Mouse (Mus musculus) ZHBTc4 (cell line): ENCODE data around the gene Ctnnd2.

Source experiments
- DNase-seq: peaks from one replicate; pipeline ENCODE4 v3.0.0-alpha.2; 2011; ENCODE audit warnings: low read depth, low spot score

The Ctnnd2 gene

GRCm38 (mm10) chr15:30513122-30513521, 340.7 kb downstream of the Ctnnd2 start:
- DNase-seq: peak; percentile 52

- DNase-seq: no peak
These were observed 343.0 kb downstream of the Ctnnd2 start for GRCm38 (mm10) chr15:30515425-30515824.

GRCm38 (mm10) chr15:30541459-30541858, 369.1 kb downstream of the Ctnnd2 start:
- DNase-seq: no peak

GRCm38 (mm10) chr15:30548263-30548662, 375.9 kb downstream of the Ctnnd2 start:
- no peak for DNase-seq

GRCm38 (mm10) chr15:30550956-30551355, 378.6 kb downstream of the Ctnnd2 start:
- no peak for DNase-seq

GRCm38 (mm10) chr15:30553910-30554406, 381.6 kb downstream of the Ctnnd2 start:
- peak; percentile 24 for DNase-seq

- no peak for DNase-seq
These were observed 383.4 kb downstream of the Ctnnd2 start for GRCm38 (mm10) chr15:30555787-30556186.

GRCm38 (mm10) chr15:30562375-30562774, 390.0 kb downstream of the Ctnnd2 start:
- peak; percentile 18 for DNase-seq

- no peak for DNase-seq
These were observed 392.2 kb downstream of the Ctnnd2 start for GRCm38 (mm10) chr15:30564594-30564993.

- no peak for DNase-seq
These were observed 397.9 kb downstream of the Ctnnd2 start for GRCm38 (mm10) chr15:30570254-30570800.

GRCm38 (mm10) chr15:30587446-30587845, 415.1 kb downstream of the Ctnnd2 start:
- no peak for DNase-seq

GRCm38 (mm10) chr15:30590865-30591264, 418.5 kb downstream of the Ctnnd2 start:
- DNase-seq: no peak

GRCm38 (mm10) chr15:30595507-30595906, 423.1 kb downstream of the Ctnnd2 start:
- no peak for DNase-seq

GRCm38 (mm10) chr15:30610613-30611012, 438.2 kb downstream of the Ctnnd2 start:
- no peak for DNase-seq

- DNase-seq: no peak
These were observed 443.1 kb downstream of the Ctnnd2 start for GRCm38 (mm10) chr15:30615451-30615850.

GRCm38 (mm10) chr15:30616861-30617260, 444.5 kb downstream of the Ctnnd2 start:
- DNase-seq: no peak

- DNase-seq: no peak
These were observed 445.5 kb downstream of the Ctnnd2 start for GRCm38 (mm10) chr15:30617932-30618331.

- no peak for DNase-seq
These were observed 456.1 kb downstream of the Ctnnd2 start for GRCm38 (mm10) chr15:30628524-30628923.

- no peak for DNase-seq
These were observed 459.8 kb downstream of the Ctnnd2 start for GRCm38 (mm10) chr15:30632113-30632735.

- DNase-seq: no peak
These were observed 461.5 kb downstream of the Ctnnd2 start for GRCm38 (mm10) chr15:30633917-30634316.

- no peak for DNase-seq
These were observed 462.1 kb downstream of the Ctnnd2 start for GRCm38 (mm10) chr15:30634522-30634921.

- no peak for DNase-seq
These were observed 468.3 kb downstream of the Ctnnd2 start for GRCm38 (mm10) chr15:30640651-30641050.

GRCm38 (mm10) chr15:30645688-30646087, 473.3 kb downstream of the Ctnnd2 start:
- DNase-seq: peak; percentile 64
